Mouse (Mus musculus) inflammation-experienced regulatory T-cells, adult 16 weeks (primary cell): ENCODE results near the gene Slc12a8. TPM values are rescaled to one million over a fixed set of nuclear protein-coding genes. Genes with fewer than 3 reads are reported as not detected.

Source experiments
- polyA plus RNA-seq: library from polyadenylated mRNA; unstranded; fragments of 100-300 nt; shearing (Covaris generic); gene quantifications from one replicate; pipeline ENCODE4 v1.2.1, GENCODE M21; 2017

Slc12a8 gene
- 7.0 TPM for polyA plus RNA-seq

DNA sequence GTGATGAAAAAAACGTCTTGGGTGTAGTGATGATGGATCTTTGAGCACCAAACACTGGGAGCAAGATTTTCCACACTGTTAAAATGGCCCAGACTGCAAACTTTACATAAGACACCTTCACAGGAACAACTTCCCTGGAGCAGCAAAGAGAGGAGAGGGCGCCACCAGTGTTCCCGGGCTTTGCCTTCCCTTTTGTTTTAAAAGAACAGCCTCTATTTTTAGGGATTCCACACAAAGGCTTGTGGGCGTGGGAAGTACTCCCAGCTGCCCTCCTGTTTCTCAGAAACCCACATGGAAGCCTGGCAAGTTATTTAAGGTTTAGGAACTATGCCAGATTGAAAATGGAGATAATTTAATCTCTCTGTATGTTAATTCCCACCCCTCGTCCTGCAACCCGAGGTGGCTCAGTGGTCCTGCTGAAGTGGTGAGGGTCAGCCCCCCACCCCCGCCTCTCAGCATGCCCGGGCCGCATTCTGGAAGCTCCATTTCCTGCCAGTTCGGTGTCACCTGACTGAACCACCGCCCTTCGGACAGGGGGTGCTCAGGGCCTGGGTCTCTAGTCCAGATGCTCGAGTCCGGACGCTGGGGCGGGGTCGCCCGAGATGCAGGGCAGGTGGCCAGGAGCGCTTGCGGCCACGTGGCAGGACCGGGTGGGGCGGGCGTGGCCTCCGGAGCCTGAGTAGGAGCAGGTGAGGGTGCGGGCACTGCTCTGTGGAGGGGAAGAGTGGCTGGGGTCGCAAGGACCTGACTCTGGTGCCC is at the start of gene Slc12a8:
Gene Slc12a8 (plus strand): TSS at position 522 of the 759 bp plus-strand sequence.

DNA sequence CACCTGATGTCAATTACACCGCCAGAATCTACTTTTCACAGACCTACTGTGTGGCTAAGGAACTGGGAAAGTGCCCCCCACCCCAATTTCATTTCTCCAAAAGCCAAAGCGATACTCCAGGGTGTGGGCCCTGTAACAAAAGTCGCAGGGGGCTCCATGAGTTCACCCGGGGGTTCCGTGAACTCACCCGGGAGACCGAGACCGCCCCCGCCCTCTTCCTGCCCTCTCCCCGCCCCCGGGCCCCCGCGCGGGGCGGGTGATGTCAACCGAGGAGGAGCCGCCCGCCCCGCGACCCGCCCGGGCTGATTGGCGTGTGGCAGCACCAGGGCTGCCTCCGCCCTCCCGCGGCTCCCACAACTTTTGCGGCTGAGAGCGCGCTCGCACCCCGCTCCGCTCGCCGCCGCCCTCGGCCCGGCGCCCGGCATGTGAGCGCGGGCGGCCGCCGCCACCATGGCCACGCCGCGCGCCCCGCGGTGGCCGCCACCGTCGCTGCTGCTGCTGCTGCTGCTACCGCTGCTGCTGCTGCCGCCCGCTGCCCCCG is 167.1 kb downstream of the Slc12a8 start, which contains the start of gene Heg1:
Gene Heg1 (plus strand): TSS at position 209 of the 541 bp plus-strand sequence.

Other genes starting within 250 kb of the Slc12a8 start
- gene Zfp148, start 136.5 kb upstream of the Slc12a8 start, polyA plus RNA-seq = 109 TPM
- 14.1 TPM for gene Heg1, start 167.0 kb downstream of the Slc12a8 start, polyA plus RNA-seq